Mouse (Mus musculus) liver, embryonic 12.5 days (tissue): ENCODE measurements at regions not wholly inside any gene's neighbourhood (a gene's known extent, or its start where the extent isn't known, plus 50 kb on each side); places are given as distances from the start of the nearest gene placed in this dataset.

ENCODE experiments used
- ATAC-seq: fragments of 200-750 bp; cut with Nextera tagmentation; 2 replicates; pipeline ENCODE4 v1.8.0; 2017; ENCODE audit warnings: moderate number of reproducible peaks, mild to moderate bottlenecking, moderate library complexity
- H3K27ac ChIP-seq: fragments of 300-500 bp; sonication (generic); 2 replicates; pipeline ENCODE4 v1.5.1; 2016; ENCODE audit warnings: mild to moderate bottlenecking
- H3K27me3 ChIP-seq: fragments of 300-500 bp; sonication (generic); replicated peaks from 2 replicates; pipeline ENCODE4 v1.6.1; 2016; ENCODE audit warnings: mild to moderate bottlenecking, moderate library complexity
- H3K36me3 ChIP-seq: fragments of 300-500 bp; sonication (generic); 2 replicates; pipeline ENCODE4 v1.6.1; 2016; ENCODE audit warnings: mild to moderate bottlenecking, moderate library complexity
- H3K4me1 ChIP-seq: fragments of 300-500 bp; sonication (generic); 2 replicates; pipeline ENCODE4 v1.6.1; 2016
- H3K4me2 ChIP-seq: fragments of 300-500 bp; sonication (generic); 2 replicates; pipeline ENCODE4 v1.6.1; 2016; ENCODE audit warnings: mild to moderate bottlenecking, moderate library complexity
- H3K4me3 ChIP-seq: fragments of 300-500 bp; sonication (generic); 2 replicates; pipeline ENCODE4 v1.5.1; 2016; ENCODE audit warnings: mild to moderate bottlenecking, moderate library complexity
- H3K9ac ChIP-seq: fragments of 300-500 bp; sonication (generic); 2 replicates; pipeline ENCODE4 v1.6.1; 2016; ENCODE audit warnings: mild to moderate bottlenecking, moderate library complexity
- H3K9me3 ChIP-seq: fragments of 300-500 bp; sonication (generic); replicated peaks from 2 replicates; pipeline ENCODE4 v1.6.1; 2016; ENCODE audit warnings: mild to moderate bottlenecking, moderate library complexity
- whole genome bisulfite sequencing: fragments of 180-500 bp; shearing (Covaris S2); methylation state at CpG from one replicate; pipeline ENCODE4 v1.1.7; 2016; ENCODE audit not compliant: insufficient replicate concordance; 5-methylcytosine and 5-hydroxymethylcytosine counted together

GRCm38 (mm10) chr6:148627090-148627605 lies 183.0 kb upstream of the Tmtc1 start:
- H3K27me3 ChIP-seq: no peaks in the 10 kb centered on the region
- no peak overlapping the region for H3K27ac ChIP-seq
- H3K4me3 ChIP-seq: no peak overlapping the region
- WGBS: 92% methylated on average over 1 of the region's 1 CpGs
- ATAC-seq: no peak
- no peak overlapping the region for H3K9ac ChIP-seq
- H3K9me3 ChIP-seq: no peaks in the 10 kb centered on the region
- no peaks in the 10 kb centered on the region for H3K36me3 ChIP-seq
- H3K4me1 ChIP-seq: peaks cover 11% of the 10 kb centered on the region
- no peak overlapping the region for H3K4me2 ChIP-seq

GRCm38 (mm10) chr6:148623119-148623770 lies 179.1 kb upstream of the Tmtc1 start:
- no peak overlapping the region for H3K9ac ChIP-seq
- ATAC-seq: no peak
- H3K36me3 ChIP-seq: no peaks in the 10 kb centered on the region
- no peak overlapping the region for H3K4me3 ChIP-seq
- H3K27me3 ChIP-seq: no peaks in the 10 kb centered on the region
- peaks cover 28% of the 10 kb centered on the region for H3K4me1 ChIP-seq
- no peaks in the 10 kb centered on the region for H3K9me3 ChIP-seq
- H3K4me2 ChIP-seq: no peak overlapping the region
- 81% methylated on average over 2 of the region's 2 CpGs for WGBS
- H3K27ac ChIP-seq: no peak overlapping the region

GRCm38 (mm10) chr6:148620034-148620433 lies 175.8 kb upstream of the Tmtc1 start:
- H3K4me1 ChIP-seq: peaks cover 53% of the 10 kb centered on the region
- H3K27me3 ChIP-seq: no peaks in the 10 kb centered on the region
- no peaks in the 10 kb centered on the region for H3K9me3 ChIP-seq
- no peaks in the 10 kb centered on the region for H3K36me3 ChIP-seq
- peak; percentile 97 for ATAC-seq
- peak overlapping the region; percentile 86 for H3K27ac ChIP-seq
- 10% methylated on average over 1 of the region's 1 CpGs for WGBS
- H3K9ac ChIP-seq: peak overlapping the region; percentile 39; the same call in 1 of the 2 replicates
- no peak overlapping the region; the same call in 1 of the 2 replicates for H3K4me3 ChIP-seq
- H3K4me2 ChIP-seq: peak overlapping the region; percentile 49

- ATAC-seq: peak; percentile 65
- Histone ChIP-seq H3K27ac (peak overlapping the region; percentile 65), H3K36me3 (no peaks in the 10 kb centered on the region), H3K4me3 (no peak overlapping the region), H3K4me1 (peaks cover 52% of the 10 kb centered on the region), H3K9me3 (no peaks in the 10 kb centered on the region), H3K4me2 (peak overlapping the region; percentile 59), H3K27me3 (no peaks in the 10 kb centered on the region), H3K9ac (peak overlapping the region; percentile 37)
- 2% methylated on average over 4 of the region's 4 CpGs for WGBS
Observed at GRCm38 (mm10) chr6:148615931-148616330, 171.7 kb upstream of the Tmtc1 start.

GRCm38 (mm10) chr6:148615442-148615841 lies 171.3 kb upstream of the Tmtc1 start:
- Histone ChIP-seq H3K4me2 (peak overlapping the region; percentile 59), H3K27me3 (no peaks in the 10 kb centered on the region), H3K9ac (peak overlapping the region; percentile 37), H3K27ac (peak overlapping the region; percentile 65), H3K36me3 (no peaks in the 10 kb centered on the region), H3K4me1 (peaks cover 47% of the 10 kb centered on the region), H3K4me3 (no peak overlapping the region), H3K9me3 (no peaks in the 10 kb centered on the region)
- no peak for ATAC-seq
- 2% methylated on average over 3 of the region's 3 CpGs for WGBS

- Histone ChIP-seq H3K36me3 (no peaks in the 10 kb centered on the region), H3K9me3 (no peaks in the 10 kb centered on the region), H3K4me1 (peaks cover 17% of the 10 kb centered on the region), H3K4me3 (no peak overlapping the region), H3K9ac (no peak overlapping the region), H3K4me2 (no peak overlapping the region), H3K27me3 (no peaks in the 10 kb centered on the region), H3K27ac (no peak overlapping the region)
- no peak for ATAC-seq
- 53% methylated on average over 5 of the region's 5 CpGs for WGBS
Observed at GRCm38 (mm10) chr6:148608881-148609280, 164.7 kb upstream of the Tmtc1 start.

GRCm38 (mm10) chr6:148605226-148605625 lies 161.0 kb upstream of the Tmtc1 start:
- no peak overlapping the region for H3K4me2 ChIP-seq
- ATAC-seq: no peak
- H3K4me3 ChIP-seq: no peak overlapping the region
- peaks cover 51% of the 10 kb centered on the region for H3K4me1 ChIP-seq
- no peak overlapping the region for H3K9ac ChIP-seq
- 77% methylated on average over 1 of the region's 1 CpGs for WGBS
- H3K27ac ChIP-seq: peak overlapping the region; percentile 88
- no peaks in the 10 kb centered on the region for H3K36me3 ChIP-seq
- H3K27me3 ChIP-seq: no peaks in the 10 kb centered on the region
- H3K9me3 ChIP-seq: no peaks in the 10 kb centered on the region

- H3K27ac ChIP-seq: peak overlapping the region; percentile 88
- H3K27me3 ChIP-seq: no peaks in the 10 kb centered on the region
- no peak overlapping the region for H3K4me3 ChIP-seq
- no peak overlapping the region for H3K4me2 ChIP-seq
- WGBS: 0% methylated on average over 1 of the region's 1 CpGs
- H3K9me3 ChIP-seq: no peaks in the 10 kb centered on the region
- peaks cover 51% of the 10 kb centered on the region for H3K4me1 ChIP-seq
- ATAC-seq: no peak
- no peak overlapping the region for H3K9ac ChIP-seq
- no peaks in the 10 kb centered on the region for H3K36me3 ChIP-seq
Observed at GRCm38 (mm10) chr6:148604790-148605189, 160.6 kb upstream of the Tmtc1 start.

- H3K27ac ChIP-seq: peak overlapping the region; percentile 88
- no peaks in the 10 kb centered on the region for H3K36me3 ChIP-seq
- peaks cover 53% of the 10 kb centered on the region for H3K4me1 ChIP-seq
- H3K9me3 ChIP-seq: no peaks in the 10 kb centered on the region
- H3K9ac ChIP-seq: peak overlapping the region; percentile 50
- H3K4me2 ChIP-seq: peak overlapping the region; percentile 58
- H3K27me3 ChIP-seq: no peaks in the 10 kb centered on the region
- peak; percentile 72 for ATAC-seq
- H3K4me3 ChIP-seq: peak overlapping the region; percentile 18
- WGBS: 66% methylated on average over 2 of the region's 2 CpGs
Observed at GRCm38 (mm10) chr6:148603878-148604277, 159.7 kb upstream of the Tmtc1 start.

- ATAC-seq: peak; percentile 98
- Histone ChIP-seq H3K36me3 (no peaks in the 10 kb centered on the region), H3K9me3 (no peaks in the 10 kb centered on the region), H3K4me1 (peaks cover 58% of the 10 kb centered on the region), H3K4me2 (peak overlapping the region; percentile 58), H3K27me3 (no peaks in the 10 kb centered on the region; the same call in 1 of the 2 replicates), H3K9ac (peak overlapping the region; percentile 50), H3K4me3 (peak overlapping the region; percentile 18), H3K27ac (peak overlapping the region; percentile 88)
- WGBS: 18% methylated on average over 4 of the region's 4 CpGs
Observed at GRCm38 (mm10) chr6:148603460-148603859, 159.3 kb upstream of the Tmtc1 start.

GRCm38 (mm10) chr6:148602894-148603293 lies 158.7 kb upstream of the Tmtc1 start:
- ATAC-seq: peak; percentile 35
- peak overlapping the region; percentile 18; the same call in 1 of the 2 replicates for H3K4me3 ChIP-seq
- peak overlapping the region; percentile 50 for H3K9ac ChIP-seq

GRCm38 (mm10) chr6:148600934-148601333 lies 156.7 kb upstream of the Tmtc1 start:
- ATAC-seq: no peak
- no peak overlapping the region for H3K4me2 ChIP-seq
- H3K4me1 ChIP-seq: peaks cover 59% of the 10 kb centered on the region
- WGBS: 62% methylated on average over 2 of the region's 2 CpGs
- no peaks in the 10 kb centered on the region for H3K36me3 ChIP-seq
- H3K9ac ChIP-seq: no peak overlapping the region
- H3K27me3 ChIP-seq: no peaks in the 10 kb centered on the region; the same call in 1 of the 2 replicates
- peak overlapping the region; percentile 31; the same call in 1 of the 2 replicates for H3K27ac ChIP-seq
- H3K4me3 ChIP-seq: no peak overlapping the region
- H3K9me3 ChIP-seq: no peaks in the 10 kb centered on the region

More at GRCm38 (mm10) chr6:148602894-148603293, 158.7 kb upstream of the Tmtc1 start:
- H3K4me1 ChIP-seq: peaks cover 59% of the 10 kb centered on the region
- WGBS: 71% methylated on average over 2 of the region's 2 CpGs
- no peaks in the 10 kb centered on the region; the same call in 1 of the 2 replicates for H3K27me3 ChIP-seq
- no peaks in the 10 kb centered on the region for H3K36me3 ChIP-seq
- peak overlapping the region; percentile 88 for H3K27ac ChIP-seq
- H3K9me3 ChIP-seq: no peaks in the 10 kb centered on the region
- peak overlapping the region; percentile 58 for H3K4me2 ChIP-seq
